Mouse (Mus musculus) limb, embryonic 10.5 days (tissue): ENCODE data around the gene Guca2a. TPM values are rescaled to one million over a fixed set of nuclear protein-coding genes. Genes with fewer than 3 reads are reported as not detected.

ENCODE experiments used
- DNase-seq: peaks from one replicate; pipeline ENCODE4 v3.0.0-alpha.2; 2017; ENCODE audit warnings: low spot score
- H3K27ac ChIP-seq: fragments of 300-500 bp; sonication (generic); 2 replicates; pipeline ENCODE4 v1.5.1; 2016; ENCODE audit warnings: mild to moderate bottlenecking
- H3K27me3 ChIP-seq: fragments of 300-500 bp; sonication (generic); 2 replicates; pipeline ENCODE4 v1.6.1; 2016; ENCODE audit warnings: low read depth, mild to moderate bottlenecking; ENCODE audit not compliant: poor library complexity, severe bottlenecking
- H3K36me3 ChIP-seq: fragments of 300-500 bp; sonication (generic); 2 replicates; pipeline ENCODE4 v1.6.1; 2016; ENCODE audit warnings: mild to moderate bottlenecking, moderate library complexity
- H3K4me1 ChIP-seq: fragments of 300-500 bp; sonication (generic); 2 replicates; pipeline ENCODE4 v1.6.1; 2016
- H3K4me3 ChIP-seq: fragments of 300-500 bp; sonication (generic); 2 replicates; pipeline ENCODE4 v1.5.1; 2016; ENCODE audit warnings: mild to moderate bottlenecking, moderate library complexity
- H3K9me3 ChIP-seq: fragments of 300-500 bp; sonication (generic); replicated peaks from 2 replicates; pipeline ENCODE4 v1.6.1; 2016; ENCODE audit warnings: mild to moderate bottlenecking
- WGBS: fragments of 180-500 bp; shearing (Covaris S2); methylation state at CpG from one replicate; pipeline ENCODE4 v1.1.7; 2016; 5-methylcytosine and 5-hydroxymethylcytosine counted together
- polyA plus RNA-seq: library from polyadenylated mRNA; unstranded; fragments of >200 nt; fragmentation: Nextera tagmentation; extraction: Ambion mirVana; gene quantifications from 2 replicates; pipeline ENCODE4 v1.2.1, GENCODE M21; 2016

The Guca2a gene
- polyA plus RNA-seq = not detected in 2 replicates

- DNase-seq = no peak
- Histone ChIP-seq H3K4me1 (peaks cover 24% of the 10 kb centered on the region), H3K4me3 (no peak within 1 kb of the TSS), H3K27me3 (no peaks in the 10 kb centered on the region), H3K27ac (no peak within 1 kb of the TSS), H3K36me3 (0 out of 2 replicates have a peak, but pooled peaks cover 5% of the 10 kb centered on the region), H3K9me3 (no peaks in the 10 kb centered on the region)
- 75% methylated on average over 4 of the region's 4 CpGs for WGBS
Measured at GRCm38 (mm10) chr4:119637176-119637845, at the start of gene Guca2a. TSS of gene Guca2a (plus strand) at chr4:119637704.

GRCm38 (mm10) chr4:119588037-119588436 is 49.5 kb upstream of the Guca2a start:
- WGBS = 98% methylated on average over 2 of the region's 2 CpGs

DNA sequence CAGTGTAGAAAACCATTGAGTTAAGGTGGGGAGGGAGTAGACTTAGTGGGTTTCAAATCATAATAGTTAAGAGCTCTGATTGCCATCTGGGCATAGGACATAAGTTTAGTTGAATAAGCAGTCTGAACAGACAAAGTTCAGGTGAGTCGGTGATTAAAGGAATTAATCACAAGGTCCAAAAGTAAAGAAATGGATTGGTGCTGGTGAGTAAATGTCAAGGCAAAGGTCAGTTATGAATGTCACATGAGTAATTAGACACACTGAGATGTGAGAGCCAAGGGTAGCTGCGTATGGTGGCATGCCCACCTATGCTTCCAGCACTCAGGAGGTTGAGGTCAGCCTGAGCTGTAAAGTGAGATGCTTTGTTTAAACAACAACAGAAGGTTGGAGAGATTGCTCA is 48.1 kb upstream of the Guca2a start:
- H3K36me3 ChIP-seq = peaks cover 34% of the 10 kb centered on the region
- H3K27me3 ChIP-seq = no peaks in the 10 kb centered on the region
- DNase-seq = no peak
- H3K27ac ChIP-seq = no peak overlapping the region
- H3K4me3 ChIP-seq = no peak overlapping the region
- no peaks in the 10 kb centered on the region for H3K4me1 ChIP-seq
- WGBS = 94% methylated on average over 2 of the region's 2 CpGs
- H3K9me3 ChIP-seq = no peaks in the 10 kb centered on the region

More at GRCm38 (mm10) chr4:119588037-119588436, 49.5 kb upstream of the Guca2a start:
- H3K9me3 ChIP-seq = no peaks in the 10 kb centered on the region
- no peak overlapping the region for H3K4me3 ChIP-seq
- H3K36me3 ChIP-seq = peaks cover 35% of the 10 kb centered on the region
- no peak for DNase-seq
- no peaks in the 10 kb centered on the region for H3K27me3 ChIP-seq
- H3K27ac ChIP-seq = no peak overlapping the region
- no peaks in the 10 kb centered on the region for H3K4me1 ChIP-seq

GRCm38 (mm10) chr4:119590027-119590426 is 47.5 kb upstream of the Guca2a start:
- DNase-seq = no peak
- no peaks in the 10 kb centered on the region for H3K4me1 ChIP-seq
- no peaks in the 10 kb centered on the region for H3K9me3 ChIP-seq
- no peaks in the 10 kb centered on the region for H3K27me3 ChIP-seq
- 91% methylated on average over 1 of the region's 1 CpGs for WGBS
- H3K36me3 ChIP-seq = peaks cover 35% of the 10 kb centered on the region
- no peak overlapping the region for H3K27ac ChIP-seq
- no peak overlapping the region for H3K4me3 ChIP-seq

- 82% methylated on average over 3 of the region's 3 CpGs for WGBS
- Histone ChIP-seq H3K27me3 (no peaks in the 10 kb centered on the region), H3K9me3 (no peaks in the 10 kb centered on the region), H3K27ac (no peak overlapping the region), H3K4me3 (no peak overlapping the region), H3K4me1 (no peaks in the 10 kb centered on the region), H3K36me3 (peaks cover 13% of the 10 kb centered on the region)
- DNase-seq = no peak
Measured at GRCm38 (mm10) chr4:119592479-119592878, 45.0 kb upstream of the Guca2a start.

DNA sequence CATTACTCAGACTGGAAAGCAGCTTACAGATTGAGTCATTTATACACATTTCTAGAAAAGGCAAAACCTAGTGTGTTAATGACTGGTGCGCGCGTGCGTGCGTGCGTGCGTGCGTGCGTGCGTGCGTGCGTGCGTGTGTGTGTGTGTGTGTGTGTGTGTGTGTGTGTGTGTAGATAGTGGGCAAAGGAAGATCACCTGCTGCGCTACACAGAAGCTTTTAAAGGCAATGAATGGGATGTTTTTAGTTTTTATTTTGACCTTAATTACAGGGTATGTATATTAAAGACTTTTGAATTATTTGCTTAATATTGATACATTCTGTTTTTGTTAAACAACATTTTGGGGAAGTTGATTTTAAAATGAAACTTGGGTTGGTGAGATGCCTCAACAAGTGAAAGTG is 43.2 kb upstream of the Guca2a start:
- Histone ChIP-seq H3K4me1 (no peaks in the 10 kb centered on the region), H3K9me3 (no peaks in the 10 kb centered on the region), H3K27ac (no peak overlapping the region), H3K4me3 (no peak overlapping the region), H3K27me3 (no peaks in the 10 kb centered on the region), H3K36me3 (0 out of 2 replicates have a peak, but pooled peaks cover 3% of the 10 kb centered on the region)
- WGBS = 92% methylated on average over 14 of the region's 14 CpGs
- no peak for DNase-seq

DNA sequence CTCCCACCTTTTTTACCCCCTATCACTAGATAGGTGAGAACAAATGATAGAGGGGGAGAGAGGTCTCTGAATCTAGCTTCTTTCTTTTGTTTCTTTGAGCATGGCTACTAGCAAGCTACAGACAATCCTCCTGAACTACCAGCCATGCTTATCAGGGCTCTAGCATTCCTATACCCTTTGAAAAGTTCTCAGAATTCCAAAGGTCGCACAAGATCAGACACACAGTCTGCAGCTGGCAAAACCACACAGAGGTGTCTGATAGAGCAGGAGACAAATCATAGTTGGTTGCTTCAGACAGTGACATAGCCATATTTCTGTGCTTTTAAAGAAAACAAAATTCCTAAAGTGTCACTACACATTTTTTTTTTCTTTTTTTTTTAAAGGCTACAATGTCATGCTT is 37.9 kb upstream of the Guca2a start:
- H3K36me3 ChIP-seq = peaks cover 21% of the 10 kb centered on the region
- H3K9me3 ChIP-seq = no peaks in the 10 kb centered on the region
- H3K4me1 ChIP-seq = no peaks in the 10 kb centered on the region
- no peak for DNase-seq
- no peak overlapping the region for H3K4me3 ChIP-seq
- H3K27me3 ChIP-seq = no peaks in the 10 kb centered on the region
- no peak overlapping the region for H3K27ac ChIP-seq
- WGBS = 62% methylated on average over 1 of the region's 1 CpGs

GRCm38 (mm10) chr4:119609488-119609887 is 28.0 kb upstream of the Guca2a start:
- no peaks in the 10 kb centered on the region for H3K4me1 ChIP-seq
- H3K27ac ChIP-seq = no peak overlapping the region
- 85% methylated on average over 1 of the region's 1 CpGs for WGBS
- H3K27me3 ChIP-seq = no peaks in the 10 kb centered on the region
- no peak for DNase-seq
- H3K36me3 ChIP-seq = peaks cover 21% of the 10 kb centered on the region
- no peak overlapping the region for H3K4me3 ChIP-seq
- H3K9me3 ChIP-seq = no peaks in the 10 kb centered on the region

DNA sequence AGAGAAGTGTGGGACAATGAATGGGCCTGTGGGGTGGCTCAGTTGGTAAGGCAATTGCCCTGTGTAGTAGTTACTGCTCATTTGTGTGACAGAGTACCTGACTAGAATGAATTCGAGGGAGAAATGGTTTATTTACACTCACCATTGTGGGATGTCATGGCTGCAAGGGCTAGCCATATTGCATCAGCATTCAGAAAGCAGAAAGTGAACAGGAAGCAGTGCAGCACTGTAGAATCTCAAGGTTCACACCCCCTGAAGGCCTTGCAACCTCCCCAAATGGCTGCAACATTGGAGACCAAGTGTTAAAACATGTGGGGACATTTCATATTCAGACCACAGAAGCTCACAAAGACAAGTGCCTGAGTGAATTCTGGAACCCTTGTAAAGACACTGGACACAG is 23.4 kb upstream of the Guca2a start:
- H3K4me1 ChIP-seq = no peaks in the 10 kb centered on the region; the same call in 1 of the 2 replicates
- H3K27ac ChIP-seq = no peak overlapping the region
- H3K27me3 ChIP-seq = no peaks in the 10 kb centered on the region
- no peak overlapping the region for H3K4me3 ChIP-seq
- DNase-seq = no peak
- no peaks in the 10 kb centered on the region for H3K9me3 ChIP-seq
- WGBS = 79% methylated on average over 1 of the region's 1 CpGs
- peaks cover 14% of the 10 kb centered on the region for H3K36me3 ChIP-seq

DNA sequence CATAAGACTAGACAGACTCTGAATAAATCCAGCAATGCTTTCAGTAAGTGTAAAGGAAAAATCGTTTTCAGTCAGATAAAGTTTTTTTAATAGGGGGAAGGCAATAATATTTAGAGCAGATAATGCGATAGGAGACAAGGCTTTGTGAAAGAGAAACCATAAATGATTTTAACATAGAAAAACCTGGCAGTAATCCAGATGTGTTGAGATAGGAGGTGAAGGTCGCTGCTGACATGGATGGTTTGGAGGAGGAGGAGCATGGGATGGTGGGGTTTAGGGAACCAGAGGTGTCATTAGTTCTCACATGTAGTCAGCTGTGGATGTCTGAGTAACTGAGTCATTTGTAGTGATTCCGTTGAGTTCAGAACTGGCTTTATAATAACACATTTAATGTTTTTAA is 22.8 kb upstream of the Guca2a start:
- H3K27me3 ChIP-seq = no peaks in the 10 kb centered on the region
- 90% methylated on average over 4 of the region's 4 CpGs for WGBS
- H3K4me3 ChIP-seq = no peak overlapping the region
- no peak overlapping the region for H3K27ac ChIP-seq
- H3K36me3 ChIP-seq = peaks cover 17% of the 10 kb centered on the region
- no peak for DNase-seq
- H3K4me1 ChIP-seq = peaks cover 2% of the 10 kb centered on the region; the same call in 1 of the 2 replicates
- H3K9me3 ChIP-seq = no peaks in the 10 kb centered on the region

DNA sequence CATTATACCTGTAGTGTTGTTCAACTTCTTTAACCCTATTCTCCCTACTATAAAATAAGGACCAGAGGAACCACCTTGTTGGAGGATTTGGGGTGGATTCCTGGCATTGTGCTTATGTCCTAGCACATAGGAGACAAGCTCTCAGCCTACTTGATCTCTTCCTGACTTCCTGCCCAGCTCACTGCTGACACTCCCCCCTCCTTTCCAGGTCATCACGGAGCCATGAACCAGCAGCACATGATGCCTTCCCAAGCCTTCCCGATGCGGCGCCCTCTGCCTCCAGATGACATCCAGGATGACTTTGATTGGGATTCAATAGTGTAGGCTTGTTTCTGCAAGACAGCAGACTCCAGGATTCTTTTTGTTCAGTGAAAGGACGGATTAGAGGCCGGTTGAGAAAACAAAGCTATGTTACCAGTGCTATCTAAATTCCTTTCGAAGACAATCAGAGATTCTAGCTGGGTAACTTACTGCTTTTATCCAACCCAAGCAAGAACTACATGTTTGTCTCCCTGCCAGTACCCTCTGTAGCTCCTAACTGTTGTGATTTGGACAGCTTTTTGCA is 11.3 kb upstream of the Guca2a start:
- DNase-seq = no peak

DNA sequence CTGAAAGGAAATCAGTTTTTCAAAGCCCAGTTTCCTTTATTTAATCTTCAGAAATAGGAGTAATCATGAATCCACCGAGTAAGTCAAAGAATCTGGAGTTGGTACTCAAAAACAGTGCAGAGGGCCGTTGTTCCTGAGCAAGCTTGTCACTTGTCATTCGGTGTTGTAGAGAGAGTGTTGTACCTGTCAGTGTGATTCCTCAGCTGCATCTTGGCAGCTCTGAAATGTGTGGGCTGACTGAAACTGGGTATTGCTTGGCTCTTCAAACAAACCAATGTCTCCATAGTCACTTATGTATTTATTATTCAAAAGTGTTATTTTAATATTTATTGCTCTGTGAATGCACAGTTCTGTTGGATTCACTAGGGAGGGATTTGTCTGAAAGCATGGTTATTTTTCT is 10.6 kb upstream of the Guca2a start:
- peaks cover 14% of the 10 kb centered on the region for H3K4me1 ChIP-seq
- H3K36me3 ChIP-seq = peaks cover 75% of the 10 kb centered on the region
- no peak overlapping the region for H3K27ac ChIP-seq
- H3K27me3 ChIP-seq = no peaks in the 10 kb centered on the region
- H3K4me3 ChIP-seq = no peak overlapping the region
- DNase-seq = no peak
- no peaks in the 10 kb centered on the region for H3K9me3 ChIP-seq
- 92% methylated on average over 3 of the region's 3 CpGs for WGBS

More for the DNA sequence above, 11.3 kb upstream of the Guca2a start:
- WGBS = 91% methylated on average over 7 of the region's 7 CpGs
- no peak overlapping the region for H3K27ac ChIP-seq
- H3K4me1 ChIP-seq = peaks cover 7% of the 10 kb centered on the region
- H3K9me3 ChIP-seq = no peaks in the 10 kb centered on the region
- H3K36me3 ChIP-seq = peaks cover 79% of the 10 kb centered on the region
- no peaks in the 10 kb centered on the region for H3K27me3 ChIP-seq
- H3K4me3 ChIP-seq = no peak overlapping the region

- no peaks in the 10 kb centered on the region for H3K9me3 ChIP-seq
- H3K27ac ChIP-seq = no peak overlapping the region
- H3K4me1 ChIP-seq = peaks cover 14% of the 10 kb centered on the region
- no peak for DNase-seq
- H3K4me3 ChIP-seq = no peak overlapping the region
- no peaks in the 10 kb centered on the region for H3K27me3 ChIP-seq
- peaks cover 71% of the 10 kb centered on the region for H3K36me3 ChIP-seq
- 93% methylated on average over 4 of the region's 4 CpGs for WGBS
Measured at GRCm38 (mm10) chr4:119627317-119627716, 10.2 kb upstream of the Guca2a start.
